Mouse (Mus musculus) right cerebral cortex, postnatal 4 days (tissue): ENCODE data around the gene Idi1.
"Not testable (repeated sequence)": the region's sequence is repeated elsewhere in the genome, so short reads cannot be mapped to it uniquely, and the experiment has no call there.

ENCODE experiments used
- DNase-seq: peaks from one replicate; pipeline ENCODE4 v3.0.0-alpha.2; 2022

Gene Idi1

DNA sequence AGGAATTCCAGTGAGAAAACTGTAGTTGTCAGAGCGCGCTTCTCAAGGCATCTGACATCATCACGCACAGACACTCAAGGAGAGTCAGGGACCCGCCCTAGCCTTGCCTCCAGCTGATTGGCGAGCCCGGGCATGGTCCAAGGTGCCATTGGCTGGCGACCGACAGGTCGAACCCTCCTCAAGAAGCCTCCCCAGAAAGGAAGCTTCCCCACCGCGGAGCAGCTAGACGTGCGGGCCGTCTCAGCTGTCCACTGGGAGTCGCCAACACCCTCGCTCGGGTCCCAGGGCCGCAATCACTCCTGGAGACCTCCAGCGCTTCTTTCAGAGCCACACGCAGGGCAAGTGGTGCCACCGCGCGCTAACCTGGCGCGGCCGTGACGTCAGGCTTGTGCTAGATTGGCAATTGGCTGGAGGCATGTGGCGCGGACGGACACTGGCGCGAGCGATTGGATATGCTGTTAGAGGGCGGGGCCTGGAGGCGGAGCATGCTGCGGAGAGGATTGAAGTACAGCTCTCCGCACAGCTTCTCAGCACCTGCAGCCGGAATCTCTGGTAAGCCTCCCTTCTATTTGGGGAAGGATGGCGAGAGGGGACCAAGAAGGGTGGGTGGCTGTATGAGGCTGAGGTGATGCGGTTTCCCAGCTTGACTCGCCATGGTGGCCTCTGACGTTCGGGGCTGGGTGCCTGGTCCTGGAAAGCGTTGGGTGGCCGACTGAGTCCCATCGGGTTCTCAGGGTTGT is at the start of gene Idi1:
TSS of gene Idi1 (plus strand) at position 57 of the 740 bp plus-strand sequence.
- peak; percentile 95 for DNase-seq

DNA sequence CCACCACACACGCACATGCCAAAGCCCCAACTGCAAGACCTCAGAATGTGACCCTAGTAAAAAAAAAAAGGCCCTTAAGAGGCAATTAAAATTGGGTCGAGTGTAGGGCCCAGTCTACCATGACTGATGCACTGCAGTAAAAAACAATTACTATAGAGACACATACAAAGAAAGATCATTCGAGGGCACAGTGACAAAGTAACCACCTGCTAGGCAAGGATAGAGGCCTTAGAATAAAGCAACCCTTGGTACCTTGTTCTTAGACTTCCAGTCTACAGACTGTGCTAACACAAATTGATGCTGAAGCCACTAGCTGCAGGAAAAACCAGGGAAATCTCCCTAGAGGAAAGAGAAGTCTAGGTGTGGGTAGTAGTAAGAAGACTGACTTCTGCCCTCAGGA is 46.9 kb upstream of the Idi1 start:
- DNase-seq: no peak

DNA sequence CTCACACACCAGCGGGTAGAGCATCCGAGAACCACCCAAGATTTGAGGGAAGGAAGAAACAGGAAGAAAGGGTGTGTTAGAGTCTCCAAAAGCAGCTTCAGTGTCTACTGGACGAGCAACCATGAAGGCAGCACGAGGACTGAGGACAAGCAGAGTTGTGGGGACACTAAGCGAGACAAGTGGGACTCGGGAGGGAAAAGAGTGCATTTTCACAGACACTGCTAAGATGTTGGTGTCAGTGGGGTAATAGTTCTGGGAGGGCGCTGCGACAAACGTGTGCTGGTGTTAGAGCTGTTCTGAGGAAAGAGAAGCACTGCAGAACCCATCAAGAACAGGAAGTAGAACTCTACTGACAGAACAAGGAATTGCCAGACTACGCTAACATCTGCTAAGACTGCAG is 46.2 kb upstream of the Idi1 start:
- no peak for DNase-seq

GRCm38 (mm10) chr13:8839937-8840336 is 45.4 kb upstream of the Idi1 start:
- no peak for DNase-seq

DNA sequence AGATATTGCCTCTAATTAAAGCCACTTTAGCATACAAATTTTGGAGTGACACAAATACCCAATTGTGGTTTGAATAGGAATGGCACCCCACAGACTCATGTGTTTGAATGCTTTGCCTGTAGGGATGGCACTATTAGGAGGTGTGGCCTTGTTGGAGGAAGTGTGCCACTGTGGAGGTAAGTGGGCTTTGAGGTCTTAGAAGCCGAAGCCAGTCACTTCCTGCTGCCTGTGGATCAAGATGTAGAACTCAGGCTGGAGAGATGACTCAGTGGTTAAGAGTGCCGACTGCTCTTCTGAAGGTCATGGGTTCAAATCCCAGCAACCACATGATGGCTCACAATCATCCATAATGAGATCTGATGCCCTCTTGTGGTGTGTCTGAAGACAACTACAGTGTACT is 44.4 kb upstream of the Idi1 start:
- DNase-seq: no peak

- DNase-seq: not testable (repeated sequence)
Observed at GRCm38 (mm10) chr13:8841846-8842245, 43.5 kb upstream of the Idi1 start.

GRCm38 (mm10) chr13:8842273-8842672 is 43.0 kb upstream of the Idi1 start:
- no peak for DNase-seq

DNA sequence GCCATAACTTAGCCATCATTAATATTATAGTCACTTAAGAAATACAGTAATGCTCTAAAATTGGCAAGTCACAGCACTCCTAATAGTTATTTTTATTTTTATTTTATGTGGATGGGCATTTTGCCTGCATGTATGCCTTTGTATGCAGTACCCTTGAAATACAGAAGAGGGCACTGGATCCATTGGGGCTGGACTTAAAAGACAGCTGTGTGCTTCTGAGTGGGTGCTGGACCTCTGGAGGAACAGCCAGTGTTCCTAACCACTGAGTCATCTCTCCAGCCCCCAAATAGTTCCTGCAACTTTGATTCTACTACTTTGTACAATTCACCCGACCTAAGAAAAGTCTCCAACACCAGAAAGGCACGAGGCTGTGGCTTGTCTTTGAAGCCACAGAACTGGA is 37.6 kb upstream of the Idi1 start:
- DNase-seq: no peak

- DNase-seq: no peak
Observed at GRCm38 (mm10) chr13:8849311-8849710, 36.0 kb upstream of the Idi1 start.

DNA sequence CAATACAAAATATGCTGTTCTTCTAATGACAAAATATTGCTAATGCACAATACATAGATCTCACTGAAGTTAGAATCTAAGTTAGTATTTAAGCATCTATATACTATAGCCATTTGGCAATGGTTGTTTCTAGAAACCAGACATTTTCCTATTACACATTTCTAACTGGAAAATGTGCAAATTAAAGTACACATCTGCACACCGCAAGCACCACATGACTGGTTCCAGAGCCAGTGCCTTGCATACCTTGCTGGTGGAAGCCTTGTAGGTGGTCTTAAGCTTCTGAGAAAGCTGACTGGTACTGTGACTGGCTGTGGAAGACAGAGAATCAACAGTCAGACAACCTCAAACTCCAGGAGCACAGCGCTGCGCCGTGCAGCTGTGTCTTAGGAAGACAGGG is 31.9 kb upstream of the Idi1 start:
- no peak for DNase-seq

- no peak for DNase-seq
Observed at GRCm38 (mm10) chr13:8854769-8855168, 30.5 kb upstream of the Idi1 start.

GRCm38 (mm10) chr13:8858453-8858852 is 26.8 kb upstream of the Idi1 start:
- DNase-seq: no peak

- no peak for DNase-seq
Observed at GRCm38 (mm10) chr13:8860861-8861260, 24.4 kb upstream of the Idi1 start.

GRCm38 (mm10) chr13:8864990-8865389 is 20.3 kb upstream of the Idi1 start:
- DNase-seq: no peak

DNA sequence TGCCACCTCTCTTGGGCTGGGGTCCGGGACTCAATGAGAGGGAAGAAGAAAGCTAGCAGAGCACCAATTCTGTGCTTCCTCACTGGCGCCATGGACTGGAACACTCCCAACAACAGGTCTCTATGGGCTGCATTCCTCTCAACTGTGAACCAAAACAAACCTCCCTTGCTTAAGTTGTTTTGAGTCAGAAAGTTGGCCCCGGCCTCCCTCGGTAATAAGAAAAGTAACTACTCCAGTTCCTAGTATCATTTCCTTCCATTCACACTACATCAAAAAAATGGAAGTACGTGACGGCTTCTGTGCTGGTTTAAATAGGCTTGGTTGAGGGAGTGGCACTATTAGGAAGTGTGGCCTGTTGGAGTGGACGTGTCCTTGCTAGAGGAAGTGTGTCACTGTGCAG is 18.7 kb upstream of the Idi1 start:
- DNase-seq: no peak

- no peak for DNase-seq
Observed at GRCm38 (mm10) chr13:8869578-8870157, 15.6 kb upstream of the Idi1 start.

- DNase-seq: no peak
Observed at GRCm38 (mm10) chr13:8870160-8870509, 15.2 kb upstream of the Idi1 start.

DNA sequence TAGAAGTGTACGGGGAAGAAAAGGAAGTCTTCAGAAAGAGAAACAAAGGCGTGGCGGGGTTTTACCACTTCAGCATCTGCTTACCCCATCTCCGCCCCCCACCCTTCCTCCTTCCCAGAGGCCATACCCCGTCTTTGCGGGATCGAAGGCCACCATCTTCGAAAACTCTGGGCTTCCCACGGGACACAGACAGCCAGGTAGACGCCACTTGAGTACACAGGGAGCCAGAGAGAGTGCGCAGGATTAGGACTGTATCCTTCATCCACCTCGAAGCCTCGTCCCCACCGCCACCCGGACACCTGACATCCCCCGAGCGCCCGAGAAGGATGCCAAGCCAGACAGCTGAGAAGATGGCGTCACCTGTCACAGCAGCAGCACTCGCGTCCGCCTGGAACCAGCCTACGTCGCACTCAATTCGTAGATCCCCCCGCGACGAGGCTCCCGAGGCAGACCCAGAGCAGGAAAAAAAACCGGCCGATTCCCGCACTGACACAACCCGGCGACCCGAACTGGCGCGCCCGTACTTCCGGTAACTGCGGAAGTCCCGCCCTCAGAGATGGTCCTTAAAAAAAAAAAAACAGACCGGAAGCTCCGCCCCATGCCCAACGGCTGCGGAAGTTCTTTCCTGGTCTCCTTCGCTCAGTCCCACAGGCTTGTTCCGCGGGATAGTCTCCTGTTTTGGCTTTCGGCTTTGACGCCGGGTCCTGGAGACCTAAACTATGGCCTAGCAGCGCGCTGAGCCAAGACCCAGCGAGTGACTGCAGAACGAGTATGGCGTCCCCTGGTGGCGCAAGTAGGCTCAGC is 14.6 kb upstream of the Idi1 start:
- DNase-seq: peak; percentile 88

DNA sequence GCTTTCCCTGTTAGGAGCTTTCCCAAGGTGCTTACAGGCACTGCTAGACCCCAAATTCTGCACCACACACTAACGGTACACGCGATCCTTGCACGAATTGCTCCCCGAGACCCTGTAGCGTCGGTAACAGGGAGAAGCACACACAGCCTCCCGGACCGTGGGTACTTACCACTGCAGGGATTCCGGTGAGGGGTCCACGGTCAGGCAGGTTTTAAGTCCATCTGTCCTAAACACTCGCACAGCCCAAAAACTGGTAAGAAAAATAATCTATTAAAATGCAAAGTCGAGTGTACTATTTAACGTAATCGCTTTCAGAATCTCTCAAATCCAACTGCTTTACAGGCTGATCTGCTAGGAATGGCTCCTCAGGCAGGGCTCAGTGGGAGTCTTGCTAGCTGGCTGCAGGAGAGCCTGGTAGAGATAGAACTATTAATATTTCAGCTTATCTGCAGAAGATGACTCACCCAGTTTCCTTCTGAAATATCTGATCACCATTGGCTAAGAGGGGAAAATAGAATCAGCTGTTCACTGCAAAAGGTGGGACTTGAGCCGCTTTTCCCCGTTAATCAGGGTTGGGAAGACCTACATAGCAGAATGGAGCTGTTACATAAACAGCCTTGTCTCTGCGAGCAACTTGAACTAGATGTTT is 13.9 kb upstream of the Idi1 start, which contains the start of gene Wdr37:
TSS of gene Wdr37 (minus strand) at position 596 of the 649 bp plus-strand sequence.
- peak; percentile 24 for DNase-seq

- no peak for DNase-seq
Observed at GRCm38 (mm10) chr13:8873776-8874175, 11.5 kb upstream of the Idi1 start.

- no peak for DNase-seq
Observed at GRCm38 (mm10) chr13:8881611-8882010, 3.7 kb upstream of the Idi1 start.

- not testable (repeated sequence) for DNase-seq
Observed at GRCm38 (mm10) chr13:8883870-8884269, 1.4 kb upstream of the Idi1 start.

- no peak for DNase-seq
Observed at GRCm38 (mm10) chr13:8886185-8886560, 872 bp downstream of the Idi1 start.

DNA sequence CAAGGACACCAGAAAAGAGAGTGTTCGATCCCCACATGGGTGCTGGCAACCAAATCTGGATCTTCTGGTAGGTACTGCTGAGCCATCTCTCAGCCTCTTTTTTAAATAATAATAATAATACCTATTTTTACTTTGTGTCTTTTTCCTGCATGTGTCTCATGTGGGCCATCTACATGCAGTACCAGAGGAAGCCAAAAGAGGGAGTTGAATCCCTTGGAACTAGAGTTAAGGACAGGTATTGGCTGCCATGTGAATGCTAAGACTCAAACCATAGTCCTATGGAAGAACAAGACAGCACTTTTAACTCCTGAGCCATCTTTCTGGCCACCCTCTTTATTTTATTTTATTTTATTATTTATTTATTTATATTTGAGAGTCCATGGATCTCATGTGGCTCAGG is 3.3 kb downstream of the Idi1 start:
- no peak for DNase-seq
